Mouse (Mus musculus): ENCODE measurements around the gene Rundc3a. TPM values are rescaled to one million over a fixed set of nuclear protein-coding genes. Genes with fewer than 3 reads are reported as not detected.
A peak's percentile ranks its signal among the peaks of the same experiment; 100 is the strongest.

The Rundc3a gene
- polyA plus RNA-seq, 1 experiment from 2014 or later: 1.2 TPM

DNA sequence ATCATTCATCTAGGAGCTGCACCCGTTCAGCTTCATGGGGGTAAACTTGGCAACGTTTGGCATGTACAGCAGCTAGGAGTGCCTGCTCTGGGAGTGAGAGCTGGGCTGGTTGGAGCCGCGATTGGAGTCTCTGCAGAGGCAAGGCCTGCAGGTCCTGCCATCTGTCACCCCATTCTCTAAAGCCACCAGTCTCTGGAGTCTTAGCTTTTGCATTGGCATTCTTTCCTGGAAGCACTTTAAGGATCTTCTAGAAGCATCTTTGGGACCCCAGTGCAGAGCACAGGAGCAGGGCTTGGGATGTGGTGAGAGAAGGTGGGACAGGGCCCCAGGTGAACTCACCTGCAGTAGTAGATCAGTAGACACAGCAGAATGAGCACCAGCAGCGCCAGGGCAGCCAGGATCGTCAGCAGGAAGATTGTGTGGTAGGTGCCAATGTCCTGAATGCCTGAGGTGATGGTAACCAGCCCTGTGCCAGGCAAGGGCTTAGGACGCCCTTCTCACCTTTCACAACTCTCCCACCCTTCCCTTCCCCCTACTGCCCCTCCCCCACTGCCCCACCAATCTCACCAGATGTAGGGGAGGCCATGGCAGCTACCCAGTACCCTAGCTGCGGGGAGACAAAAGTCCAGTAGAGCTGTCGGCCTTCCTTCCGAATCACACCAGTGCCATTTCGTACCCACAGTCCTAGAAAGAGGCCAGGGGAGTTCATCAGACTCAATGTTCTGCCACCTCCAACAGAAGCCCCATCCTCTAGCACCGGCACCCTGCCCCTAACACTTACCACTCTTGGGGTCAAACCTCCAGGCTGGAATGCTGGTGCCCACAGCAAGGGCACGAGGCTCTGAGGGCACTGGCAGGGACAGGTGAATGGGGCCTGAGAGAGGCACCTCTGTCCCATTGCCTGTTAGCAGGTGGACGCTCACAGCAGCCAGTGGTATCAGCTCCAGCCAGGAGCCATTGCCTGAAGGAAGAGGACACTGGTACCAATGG is 46.2 kb downstream of the Rundc3a start:
- Histone ChIP-seq H3K4me3 (ENCODE audit: control insufficient read depth in 1 of 2, insufficient read depth in 1 of 2, low read depth in 1 of 2, low read length in 2 of 2) (no peak overlapping the region), H3K4me1 (ENCODE audit: control insufficient read depth in 2 of 2, insufficient read depth in 2 of 2, low read length in 2 of 2) (peaks cover 18 to 44% of the 10 kb centered on the region in 2 experiments), H3K9me3 (ENCODE audit: control insufficient read depth, low read length) (no peaks in the 10 kb centered on the region), H3K27ac (replicated peaks in 1 of 2; ENCODE audit: control insufficient read depth in 1 of 2, insufficient read depth in 1 of 2, low read depth in 2 of 2, low read length in 2 of 2) (no peak overlapping the region), H3K27me3 (ENCODE audit: control insufficient read depth, insufficient read depth, low read length) (no peaks in the 10 kb centered on the region; the same call in 1 of the 2 replicates), H3K9ac (ENCODE audit: low read length) (no peak overlapping the region), H3K4me2 (ENCODE audit: low read length) (no peak overlapping the region; the same call in 1 of the 2 replicates), H3K36me3 (ENCODE audit: control insufficient read depth, insufficient read depth, low read length) (peaks cover 79% of the 10 kb centered on the region)
- ATAC-seq (ENCODE audit: insufficient number of reproducible peaks, insufficient read depth, low FRiP score, low read depth): no peak
- WGBS: 78% methylated on average over 14 of the region's 14 CpGs

DNA sequence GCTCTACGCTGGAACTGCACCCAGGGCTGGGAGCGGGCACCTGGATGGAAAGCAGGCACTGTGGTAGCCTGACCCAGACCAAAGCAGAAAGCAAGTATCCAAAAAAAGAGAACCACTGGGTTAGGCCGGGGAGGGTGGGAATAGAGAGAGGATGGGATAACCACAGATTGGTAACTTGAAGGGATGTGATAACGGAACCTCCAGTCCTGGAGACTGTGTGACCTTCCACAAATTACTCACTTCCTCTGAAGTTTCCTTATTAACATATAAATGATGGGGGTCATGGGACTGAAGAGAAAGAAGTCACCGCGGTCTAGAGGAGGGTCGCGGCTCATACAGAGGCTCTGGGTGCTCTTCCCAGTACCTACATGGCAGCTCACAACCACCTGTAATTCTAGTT is 47.1 kb downstream of the Rundc3a start:
- ATAC-seq (ENCODE audit: insufficient number of reproducible peaks, insufficient read depth, low FRiP score, low read depth): no peak
- H3K4me1 ChIP-seq (ENCODE audit: control insufficient read depth in 2 of 2, insufficient read depth in 2 of 2, low read length in 2 of 2): peaks cover 24 to 52% of the 10 kb centered on the region in 2 experiments
- H3K27me3 ChIP-seq (ENCODE audit: control insufficient read depth, insufficient read depth, low read length): no peaks in the 10 kb centered on the region; the same call in 1 of the 2 replicates
- H3K4me3 ChIP-seq (ENCODE audit: control insufficient read depth in 1 of 2, insufficient read depth in 1 of 2, low read depth in 1 of 2, low read length in 2 of 2): no peak overlapping the region
- H3K9me3 ChIP-seq (ENCODE audit: control insufficient read depth, low read length): no peaks in the 10 kb centered on the region
- H3K36me3 ChIP-seq (ENCODE audit: control insufficient read depth, insufficient read depth, low read length): peaks cover 71% of the 10 kb centered on the region
- 85% methylated on average over 8 of the region's 8 CpGs for WGBS
- no peak overlapping the region for H3K4me2 ChIP-seq (ENCODE audit: low read length)
- H3K9ac ChIP-seq (ENCODE audit: low read length): no peak overlapping the region
- no peak overlapping the region for H3K27ac ChIP-seq (replicated peaks in 1 of 2; ENCODE audit: control insufficient read depth in 1 of 2, insufficient read depth in 1 of 2, low read depth in 2 of 2, low read length in 2 of 2)

DNA sequence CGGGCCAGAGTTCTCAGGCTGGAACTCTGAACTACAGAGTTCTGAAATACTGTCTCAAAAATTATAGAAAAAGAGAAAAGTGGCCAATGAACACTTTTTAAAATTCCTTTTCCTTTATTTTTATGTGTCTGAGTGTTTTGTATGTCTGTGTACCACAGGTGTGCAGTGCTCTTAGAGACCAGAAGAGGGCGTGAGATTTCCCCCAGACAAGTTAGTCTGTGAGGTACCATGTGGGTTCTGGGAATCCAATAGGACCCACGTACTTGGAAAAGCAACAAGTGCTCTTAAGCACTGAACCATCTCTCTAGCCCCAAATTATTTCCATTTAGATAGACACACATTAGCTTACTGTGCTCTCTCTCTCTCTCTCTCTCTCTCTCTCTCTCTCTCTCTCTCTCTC is 48.2 kb downstream of the Rundc3a start:
- Histone ChIP-seq H3K27ac (replicated peaks in 1 of 2; ENCODE audit: control insufficient read depth in 1 of 2, insufficient read depth in 1 of 2, low read depth in 2 of 2, low read length in 2 of 2) (no peak overlapping the region), H3K4me1 (ENCODE audit: control insufficient read depth in 2 of 2, insufficient read depth in 2 of 2, low read length in 2 of 2) (peaks cover 33 to 57% of the 10 kb centered on the region in 2 experiments), H3K9ac (ENCODE audit: low read length) (no peak overlapping the region), H3K9me3 (ENCODE audit: control insufficient read depth, low read length) (no peaks in the 10 kb centered on the region), H3K27me3 (ENCODE audit: control insufficient read depth, insufficient read depth, low read length) (no peaks in the 10 kb centered on the region; the same call in 1 of the 2 replicates), H3K4me2 (ENCODE audit: low read length) (no peak overlapping the region), H3K36me3 (ENCODE audit: control insufficient read depth, insufficient read depth, low read length) (peaks cover 59% of the 10 kb centered on the region), H3K4me3 (ENCODE audit: control insufficient read depth in 1 of 2, insufficient read depth in 1 of 2, low read depth in 1 of 2, low read length in 2 of 2) (no peak overlapping the region)
- ATAC-seq (ENCODE audit: insufficient number of reproducible peaks, insufficient read depth, low FRiP score, low read depth): no peak
- 69% methylated on average over 3 of the region's 3 CpGs for WGBS

DNA sequence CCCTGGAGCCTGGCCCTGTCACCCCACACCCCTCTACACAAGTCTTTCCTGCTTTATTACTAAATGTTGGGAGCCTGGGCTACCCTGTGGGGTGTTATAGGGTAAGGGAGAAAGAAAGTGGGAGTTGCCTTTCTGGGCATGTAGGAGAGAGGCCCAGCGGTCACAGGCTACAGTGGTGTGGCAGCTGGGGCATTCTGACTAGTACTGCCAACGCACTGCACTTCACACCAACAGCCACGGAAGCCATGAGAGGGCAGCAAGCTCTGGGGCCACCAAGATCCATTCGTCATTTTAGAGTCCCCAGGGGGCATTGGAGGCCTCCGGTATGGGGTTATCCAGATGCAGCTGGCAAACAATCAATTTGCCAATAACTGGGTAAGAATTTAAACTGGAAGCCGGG is 48.9 kb downstream of the Rundc3a start:
- Histone ChIP-seq H3K4me2 (ENCODE audit: low read length) (no peak overlapping the region), H3K4me1 (ENCODE audit: control insufficient read depth in 2 of 2, insufficient read depth in 2 of 2, low read length in 2 of 2) (peaks cover 34 to 56% of the 10 kb centered on the region in 2 experiments), H3K27me3 (ENCODE audit: control insufficient read depth, insufficient read depth, low read length) (no peaks in the 10 kb centered on the region; the same call in 1 of the 2 replicates), H3K9me3 (ENCODE audit: control insufficient read depth, low read length) (no peaks in the 10 kb centered on the region), H3K36me3 (ENCODE audit: control insufficient read depth, insufficient read depth, low read length) (peaks cover 57% of the 10 kb centered on the region), H3K9ac (ENCODE audit: low read length) (no peak overlapping the region), H3K27ac (replicated peaks in 1 of 2; ENCODE audit: control insufficient read depth in 1 of 2, insufficient read depth in 1 of 2, low read depth in 2 of 2, low read length in 2 of 2) (0 out of 4 replicates have a peak overlapping the region, but pooled peaks of 1 of the 2 experiments have one; percentile 37), H3K4me3 (ENCODE audit: control insufficient read depth in 1 of 2, insufficient read depth in 1 of 2, low read depth in 1 of 2, low read length in 2 of 2) (no peak overlapping the region)
- ATAC-seq (ENCODE audit: insufficient number of reproducible peaks, insufficient read depth, low FRiP score, low read depth): no peak
- 89% methylated on average over 6 of the region's 6 CpGs for WGBS

DNA sequence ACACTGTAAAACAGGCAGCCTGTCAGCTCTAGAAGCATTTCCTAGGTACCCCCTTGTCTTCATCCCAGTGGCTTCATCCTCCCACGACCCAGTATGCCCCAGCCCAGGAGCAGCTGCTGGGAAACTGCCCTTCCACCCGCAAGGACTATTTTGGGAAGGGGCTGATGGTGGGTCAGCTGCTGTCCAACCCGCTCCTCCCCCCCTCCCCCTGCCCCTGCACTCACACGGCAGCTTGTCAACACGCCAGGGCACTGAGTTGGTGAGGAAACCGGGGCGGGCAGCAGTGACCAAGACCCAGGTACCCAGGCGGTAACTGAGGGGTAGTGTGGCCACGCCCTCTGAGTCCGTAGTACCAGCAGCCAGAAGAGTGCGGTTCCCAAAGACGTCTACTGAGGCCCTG is 50.5 kb downstream of the Rundc3a start:
- Histone ChIP-seq H3K27me3 (ENCODE audit: control insufficient read depth, insufficient read depth, low read length) (no peaks in the 10 kb centered on the region; the same call in 1 of the 2 replicates), H3K4me2 (ENCODE audit: low read length) (peak overlapping the region; percentile 28; the same call in 1 of the 2 replicates), H3K36me3 (ENCODE audit: control insufficient read depth, insufficient read depth, low read length) (peaks cover 44% of the 10 kb centered on the region), H3K4me1 (ENCODE audit: control insufficient read depth in 2 of 2, insufficient read depth in 2 of 2, low read length in 2 of 2) (peaks cover 39 to 51% of the 10 kb centered on the region in 2 experiments), H3K9ac (ENCODE audit: low read length) (no peak overlapping the region; the same call in 1 of the 2 replicates), H3K27ac (replicated peaks in 1 of 2; ENCODE audit: control insufficient read depth in 1 of 2, insufficient read depth in 1 of 2, low read depth in 2 of 2, low read length in 2 of 2) (no peak overlapping the region), H3K4me3 (ENCODE audit: control insufficient read depth in 1 of 2, insufficient read depth in 1 of 2, low read depth in 1 of 2, low read length in 2 of 2) (no peak overlapping the region), H3K9me3 (ENCODE audit: control insufficient read depth, low read length) (no peaks in the 10 kb centered on the region)
- 41% methylated on average over 12 of the region's 12 CpGs for WGBS
- ATAC-seq (ENCODE audit: insufficient number of reproducible peaks, insufficient read depth, low FRiP score, low read depth): no peak

DNA sequence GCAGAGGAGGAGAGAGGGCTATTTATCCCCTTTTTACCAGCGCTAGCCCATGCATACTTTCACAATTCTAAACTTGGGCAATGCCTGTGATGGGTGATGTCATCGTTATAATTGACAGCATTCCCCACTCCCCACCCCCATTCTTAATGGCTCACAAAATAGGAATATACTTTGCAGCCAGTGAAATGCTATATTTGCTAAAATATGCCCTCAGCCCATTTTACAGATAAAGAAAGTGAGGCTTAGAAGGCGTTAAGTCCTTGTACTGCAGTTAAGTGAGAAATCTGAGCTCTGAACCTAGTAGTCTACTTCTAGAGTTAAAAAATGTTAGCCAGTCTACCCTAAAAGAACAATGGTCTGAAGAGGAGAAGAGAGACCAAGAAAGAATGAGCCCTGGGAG is 51.1 kb downstream of the Rundc3a start:
- no peak for ATAC-seq (ENCODE audit: insufficient number of reproducible peaks, insufficient read depth, low FRiP score, low read depth)
- Histone ChIP-seq H3K4me3 (ENCODE audit: control insufficient read depth in 1 of 2, insufficient read depth in 1 of 2, low read depth in 1 of 2, low read length in 2 of 2) (no peak overlapping the region), H3K4me1 (ENCODE audit: control insufficient read depth in 2 of 2, insufficient read depth in 2 of 2, low read length in 2 of 2) (peaks cover 44 to 55% of the 10 kb centered on the region in 2 experiments), H3K36me3 (ENCODE audit: control insufficient read depth, insufficient read depth, low read length) (peaks cover 38% of the 10 kb centered on the region), H3K27me3 (ENCODE audit: control insufficient read depth, insufficient read depth, low read length) (no peaks in the 10 kb centered on the region; the same call in 1 of the 2 replicates), H3K4me2 (ENCODE audit: low read length) (0 out of 2 replicates have a peak overlapping the region, but pooled peaks have one; percentile 28), H3K9ac (ENCODE audit: low read length) (no peak overlapping the region; the same call in 1 of the 2 replicates), H3K27ac (replicated peaks in 1 of 2; ENCODE audit: control insufficient read depth in 1 of 2, insufficient read depth in 1 of 2, low read depth in 2 of 2, low read length in 2 of 2) (no peak overlapping the region; a peak in 1 of 4 replicates), H3K9me3 (ENCODE audit: control insufficient read depth, low read length) (no peaks in the 10 kb centered on the region)
- WGBS: 66% methylated on average over 3 of the region's 3 CpGs

DNA sequence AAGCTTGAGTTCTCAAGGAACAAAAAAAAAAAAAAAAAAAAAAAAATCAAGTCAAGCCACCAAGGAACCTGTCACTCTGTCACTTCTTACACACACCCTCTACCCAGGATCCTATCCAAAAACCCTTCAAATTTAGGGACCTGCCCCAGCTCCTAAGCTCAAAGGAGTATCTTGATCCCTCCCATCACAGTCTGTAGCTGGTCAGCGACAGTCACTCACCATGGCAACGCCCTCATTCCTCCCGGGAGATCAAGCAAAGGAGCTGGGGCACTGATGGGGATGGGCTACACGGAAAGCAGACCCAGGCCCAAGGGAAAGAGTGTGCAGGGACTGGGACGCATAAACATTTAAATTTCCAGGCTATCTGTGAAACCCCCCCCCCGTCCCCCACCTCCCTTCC is 51.6 kb downstream of the Rundc3a start:
- H3K4me3 ChIP-seq (ENCODE audit: control insufficient read depth in 1 of 2, insufficient read depth in 1 of 2, low read depth in 1 of 2, low read length in 2 of 2): no peak overlapping the region
- no peaks in the 10 kb centered on the region for H3K27me3 ChIP-seq (ENCODE audit: control insufficient read depth, insufficient read depth, low read length)
- no peak for ATAC-seq (ENCODE audit: insufficient number of reproducible peaks, insufficient read depth, low FRiP score, low read depth)
- WGBS: 21% methylated on average over 6 of the region's 6 CpGs
- peaks cover 33% of the 10 kb centered on the region for H3K36me3 ChIP-seq (ENCODE audit: control insufficient read depth, insufficient read depth, low read length)
- peaks cover 45 to 55% of the 10 kb centered on the region in 2 experiments for H3K4me1 ChIP-seq (ENCODE audit: control insufficient read depth in 2 of 2, insufficient read depth in 2 of 2, low read length in 2 of 2)
- 0 out of 2 replicates have a peak overlapping the region, but pooled peaks have one; percentile 88 for H3K9ac ChIP-seq (ENCODE audit: low read length)
- no peaks in the 10 kb centered on the region for H3K9me3 ChIP-seq (ENCODE audit: control insufficient read depth, low read length)
- H3K4me2 ChIP-seq (ENCODE audit: low read length): peak overlapping the region; percentile 77; the same call in 1 of the 2 replicates
- peak overlapping the region in 1 of 2 experiments; percentile 73; a peak in 2 of 4 replicates for H3K27ac ChIP-seq (replicated peaks in 1 of 2; ENCODE audit: control insufficient read depth in 1 of 2, insufficient read depth in 1 of 2, low read depth in 2 of 2, low read length in 2 of 2)
